In genomic region chr2:27493971-27494370, GRCm38 (mm10) we compare ENCODE assay signal across 23 mouse cellular contexts. TPM values are rescaled to one million over a fixed set of nuclear protein-coding genes. Genes with fewer than 3 reads are reported as not detected.
DNase-seq lines count a peak whose midpoint lies in the region; ATAC-seq and TF ChIP-seq lines count a peak whose summit lies in the region.
"Had no signal": no experiment of that assay in that cellular context is flagged by ENCODE, and none has a peak within 500 bp of the region (broad histone marks: within the 10 kb centered on the region; RNA-seq: fewer than 3 reads in every experiment).

No protein-coding gene starts in this region.

- no peaks in the 10 kb centered on the region for H3K79me2 ChIP-seq in liver, adult 2 months (ENCODE audit: control insufficient read depth, insufficient read depth, low read length)

- TF ChIP-seq POLR2A in liver, adult 2 months (IDR thresholded peaks at IDR 0.05; ENCODE audit: extremely low read depth, insufficient read depth, low read length) = no peak

- H3K4me1 ChIP-seq in liver, adult 2 months (ENCODE audit: control insufficient read depth, insufficient read depth, low read length) = no peaks in the 10 kb centered on the region
- H3K4me1 ChIP-seq in hindbrain, postnatal 0 days (ENCODE audit: insufficient read depth, low read length) = no peaks in the 10 kb centered on the region
- H3K4me1 ChIP-seq: limb, embryonic 12.5 days; stomach, embryonic 15.5 days had no signal

- over 99% methylated on average over 3 of the region's 3 CpGs for WGBS in liver, adult 2 months
- 93% methylated on average over 3 of the region's 3 CpGs for WGBS in hindbrain, postnatal 0 days

- DNase-seq in liver, adult 2 months (ENCODE audit: extremely low read depth, low read depth, low spot score) = no peak
- no peak for DNase-seq in liver
- peak; percentile 42 for DNase-seq in A20 (ENCODE audit: low read depth, low spot score)
- DNase-seq in ES-CJ7 (ENCODE audit: low read depth, low spot score) = peak; percentile 68
- peak; percentile 50 for DNase-seq in induced T-regulatory cell, adult 2 months (ENCODE audit: low read depth)
- no peak for DNase-seq in hindbrain, postnatal 0 days (ENCODE audit: low spot score)
- no peak for DNase-seq in layer of hippocampus, postnatal 14 days (ENCODE audit: low spot score in 2 of 2)
- DNase-seq in cerebellum, postnatal 14 days = no peak
- DNase-seq: adrenal gland, adult 8-10 months; cerebellum, adult 11 months; cerebellum, postnatal 25 days; gastrocnemius, postnatal 14 days; kidney, adult 18-20 months; kidney, postnatal 14 days; lung, embryonic 14.5 days; midbrain, embryonic 14.5 days; thymus, postnatal 25 days had no signal

- H3K4me2 ChIP-seq in hindbrain, postnatal 0 days (ENCODE audit: low read depth, low read length) = no peak overlapping the region
- H3K4me2 ChIP-seq: hindbrain, embryonic 13.5 days; limb, embryonic 12.5 days; lung, embryonic 14.5 days; stomach, embryonic 15.5 days had no signal

- H3K27me3 ChIP-seq in liver, adult 2 months (ENCODE audit: control insufficient read depth, insufficient read depth, low read length) = no peaks in the 10 kb centered on the region
- H3K27me3 ChIP-seq in hindbrain, postnatal 0 days (ENCODE audit: insufficient read depth, low read length) = no peaks in the 10 kb centered on the region
- H3K27me3 ChIP-seq: hindbrain, embryonic 13.5 days; limb, embryonic 12.5 days; stomach, embryonic 15.5 days had no signal

- H3K27ac ChIP-seq in liver, adult 2 months (replicated peaks; ENCODE audit: insufficient read depth, low read depth, low read length) = no peak overlapping the region
- no peak overlapping the region for H3K27ac ChIP-seq in hindbrain, postnatal 0 days
- H3K27ac ChIP-seq: hindbrain, embryonic 13.5 days; limb, embryonic 12.5 days; stomach, embryonic 15.5 days had no signal

- peak; percentile 12; the same call in 1 of the 2 replicates for TF ChIP-seq CTCF in liver, adult 2 months (IDR thresholded peaks at IDR 0.05; ENCODE audit: low read depth, low read length)
- no peak for TF ChIP-seq CTCF in hindbrain, postnatal 0 days (IDR thresholded peaks at IDR 0.05; ENCODE audit: low read depth)

- H3K36me3 ChIP-seq in liver, adult 2 months (ENCODE audit: control insufficient read depth, insufficient read depth, low read length) = no peaks in the 10 kb centered on the region
- H3K36me3 ChIP-seq in hindbrain, postnatal 0 days (ENCODE audit: insufficient read depth, low read length) = no peaks in the 10 kb centered on the region
- H3K36me3 ChIP-seq: hindbrain, embryonic 13.5 days; limb, embryonic 12.5 days; stomach, embryonic 15.5 days had no signal

- no peak overlapping the region for H3K9ac ChIP-seq in liver, adult 2 months (ENCODE audit: low read depth, low read length)
- no peak overlapping the region for H3K9ac ChIP-seq in hindbrain, postnatal 0 days (replicated peaks; ENCODE audit: low read length)
- H3K9ac ChIP-seq: hindbrain, embryonic 13.5 days; limb, embryonic 12.5 days; lung, embryonic 14.5 days; stomach, embryonic 15.5 days had no signal

- ATAC-seq in hindbrain, postnatal 0 days = no peak
- ATAC-seq: forebrain, embryonic 16.5 days had no signal

- no peak overlapping the region for H3K4me3 ChIP-seq in liver, adult 2 months (ENCODE audit: insufficient read depth, low read depth, low read length)
- H3K4me3 ChIP-seq in hindbrain, postnatal 0 days (ENCODE audit: low read length) = no peak overlapping the region
- H3K4me3 ChIP-seq: erythroblast, embryonic 14.5 days; hindbrain, embryonic 13.5 days; limb, embryonic 12.5 days; myocyte; stomach, embryonic 15.5 days had no signal

- no peaks in the 10 kb centered on the region for H3K9me3 ChIP-seq in hindbrain, postnatal 0 days (ENCODE audit: low read length)
- H3K9me3 ChIP-seq: hindbrain, embryonic 13.5 days; stomach, embryonic 15.5 days had no signal

RNA-seq across cellular contexts. Expression of gene Brd3, which starts 13.5 kb away (rescaled TPM):
- 5.8 and 7.9 TPM in 2 replicates for total RNA-seq in liver, adult 2 months (2014; rRNA removed)
- polyA plus RNA-seq in liver, adult 2 months (2012; rRNA removed) = 14.8 and 17.2 TPM in 2 replicates
- total RNA-seq in hindbrain, postnatal 0 days (2014; rRNA removed) = 33.7 TPM in 2 replicates
- 84.0 and 95.5 TPM in 2 replicates for polyA plus RNA-seq in hindbrain, postnatal 0 days (2015; fragmentation: Nextera tagmentation; extraction: Ambion mirVana)
- total RNA-seq in layer of hippocampus, postnatal 14 days (2021) = 10 to 100 TPM; 58.9 to 68.0 TPM

RNA-seq across cellular contexts. Expression of gene Wdr5, which starts 21.0 kb away (rescaled TPM):
- total RNA-seq in liver, adult 2 months (2014; rRNA removed) = 16.7 and 20.4 TPM in 2 replicates
- 17.2 and 18.3 TPM in 2 replicates for polyA plus RNA-seq in liver, adult 2 months (2012; rRNA removed)
- total RNA-seq in hindbrain, postnatal 0 days (2014; rRNA removed) = 46.1 and 51.9 TPM in 2 replicates
- 34.5 and 35.1 TPM in 2 replicates for polyA plus RNA-seq in hindbrain, postnatal 0 days (2015; fragmentation: Nextera tagmentation; extraction: Ambion mirVana)
- 10 to 100 TPM; 33.8 to 34.8 TPM for total RNA-seq in layer of hippocampus, postnatal 14 days (2021)

RNA-seq across cellular contexts. Expression of gene Brd3os, which starts 51.8 kb away (rescaled TPM):
- total RNA-seq in liver, adult 2 months (2014; rRNA removed) = 0.09 and 0.40 TPM in 2 replicates
- 0.61 and 0.82 TPM in 2 replicates for polyA plus RNA-seq in liver, adult 2 months (2012; rRNA removed)
- total RNA-seq in hindbrain, postnatal 0 days (2014; rRNA removed) = 29.9 and 30.9 TPM in 2 replicates
- 34.1 and 39.7 TPM in 2 replicates for polyA plus RNA-seq in hindbrain, postnatal 0 days (2015; fragmentation: Nextera tagmentation; extraction: Ambion mirVana)
- total RNA-seq in layer of hippocampus, postnatal 14 days (2021) = 10 to 100 TPM; 23.4 to 25.8 TPM
- polyA plus RNA-seq: erythroblast, embryonic 14.5 days had no signal

Comparison
In these comparisons a context has a peak if more than half of its experiments do, and no peak if none do; other contexts are left out.
1. DNase-seq: peak in A20 (single experiment), ES-CJ7 (single experiment) and induced T-regulatory cell, adult 2 months (single experiment); none in liver, adult 2 months (single experiment), liver (single experiment), hindbrain, postnatal 0 days (single experiment), layer of hippocampus, postnatal 14 days (0 of 2) and cerebellum, postnatal 14 days (0 of 2).
2. RNA of gene Brd3os, which starts 51.8 kb away (total RNA-seq): 29.9 to 30.9 TPM in hindbrain, postnatal 0 days and 23.4 to 25.8 TPM in layer of hippocampus, postnatal 14 days; 0.09 to 0.40 TPM in liver, adult 2 months; every median in the first group is over 10 times any median in the second.